Comparison of ENCODE assay signal across 24 mouse cellular contexts in the genomic region with DNA sequence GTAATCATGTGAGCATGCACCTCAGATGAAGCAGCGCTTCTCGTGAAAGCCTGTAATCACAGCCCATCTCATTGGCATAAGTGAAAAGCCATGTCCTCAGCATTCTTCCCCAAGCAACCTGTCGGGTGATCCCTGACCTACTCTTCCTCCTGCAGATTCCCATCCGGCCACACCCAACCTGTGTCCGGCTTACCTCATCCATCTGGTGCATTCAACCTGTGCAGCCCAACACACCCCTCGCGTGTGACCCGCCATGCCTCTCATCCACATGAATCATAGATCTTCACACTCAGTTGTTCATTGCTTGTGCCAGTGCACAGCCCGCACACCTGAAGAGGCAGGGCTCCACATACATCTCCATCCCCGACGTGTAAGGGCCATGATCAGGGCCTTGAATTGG.
"Had no signal": no experiment of that assay in that cellular context is flagged by ENCODE, and none has a peak within 500 bp of the region (broad histone marks: within the 10 kb centered on the region; RNA-seq: fewer than 3 reads in every experiment).

No protein-coding gene starts in this region.

- H3K27me3 ChIP-seq: heart, embryonic 12.5 days; hindbrain, embryonic 12.5 days; limb, embryonic 12.5 days; liver, embryonic 13.5 days; liver, embryonic 15.5 days had no signal

- H3K36me3 ChIP-seq: heart, embryonic 10.5 days; hindbrain, embryonic 10.5 days; hindbrain, embryonic 12.5 days; limb, embryonic 10.5 days; limb, embryonic 12.5 days; liver, embryonic 13.5 days; liver, embryonic 15.5 days had no signal

- H3K27ac ChIP-seq: heart, embryonic 10.5 days; hindbrain, embryonic 10.5 days; hindbrain, embryonic 12.5 days; hindbrain, embryonic 14.5 days; layer of hippocampus, adult 2 months; left cerebral cortex, adult 2 months; limb, embryonic 10.5 days; limb, embryonic 12.5 days; liver, embryonic 13.5 days; liver, embryonic 15.5 days had no signal

- H3K4me3 ChIP-seq: heart, embryonic 10.5 days; heart, embryonic 12.5 days; hindbrain, embryonic 10.5 days; hindbrain, embryonic 12.5 days; layer of hippocampus, adult 2 months; left cerebral cortex, adult 2 months; limb, embryonic 10.5 days; limb, embryonic 12.5 days; liver, embryonic 13.5 days; liver, embryonic 15.5 days had no signal

- ATAC-seq: hindbrain, embryonic 16.5 days; inflammation-experienced regulatory T-cells, adult 6 months; intestine, embryonic 16.5 days had no signal

- DNase-seq: gastrocnemius, postnatal 14 days; gastrocnemius, postnatal 36 days; heart, postnatal 10 days; heart, postnatal 4 days; kidney, adult 18-20 months; kidney, adult 8-10 months; kidney, postnatal 10 days; kidney, postnatal 25 days; kidney, postnatal 4 days; liver; liver, embryonic 13.5 days had no signal

- H3K9ac ChIP-seq: heart, embryonic 12.5 days; hindbrain, embryonic 12.5 days; hindbrain, embryonic 14.5 days; limb, embryonic 12.5 days; liver, embryonic 13.5 days; liver, embryonic 15.5 days had no signal

- H3K9me3 ChIP-seq: heart, embryonic 10.5 days; heart, embryonic 12.5 days; hindbrain, embryonic 10.5 days; hindbrain, embryonic 12.5 days; limb, embryonic 10.5 days; limb, embryonic 12.5 days; liver, embryonic 13.5 days; liver, embryonic 15.5 days had no signal

- H3K4me1 ChIP-seq: heart, embryonic 10.5 days; hindbrain, embryonic 10.5 days; hindbrain, embryonic 12.5 days; limb, embryonic 10.5 days; limb, embryonic 12.5 days; liver, embryonic 13.5 days; liver, embryonic 15.5 days had no signal
